Mouse (Mus musculus): ENCODE results near the gene Tmem116.

DNA sequence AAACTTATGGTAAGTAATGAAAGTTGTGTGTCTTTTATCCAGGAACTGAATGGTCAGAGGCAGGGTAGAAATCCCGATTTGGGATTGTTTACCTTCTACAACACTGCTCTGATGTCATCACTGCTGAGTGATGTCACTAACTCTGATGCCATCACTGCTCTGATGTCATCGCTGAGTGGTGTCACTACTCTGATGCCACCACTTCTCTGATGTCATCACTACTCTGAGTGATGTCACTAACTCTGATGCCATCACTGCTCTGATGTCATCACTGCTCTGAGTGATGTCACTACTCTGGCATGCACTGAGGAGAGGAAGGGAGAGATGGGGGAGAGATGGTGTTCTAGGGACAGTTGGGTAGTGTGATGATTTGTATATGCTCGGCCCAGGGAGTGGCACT lies 110.7 kb downstream of the Tmem116 start:
- TF ChIP-seq GATA1 (IDR thresholded peaks at IDR 0.05; ENCODE audit: borderline replicate concordance, low read length) (no peak), FLI1 (IDR thresholded peaks at IDR 0.05; ENCODE audit: low read length) (no peak)
